Mouse (Mus musculus) spleen, embryonic (tissue): ENCODE data around the gene Abr.

Experiments used
- CTCF ChIA-PET: fragments of 350-600 bp; sonication (Branson Sonifier 250); formaldehyde crosslinking; loops from one replicate; lab custom pipeline; 2022; lab: Charles Lee

Gene Abr

GRCm38 (mm10) chr11:76385746-76386145 lies 236.4 kb downstream of the Abr start:
- CTCF ChIA-PET, result no interaction called here

GRCm38 (mm10) chr11:76385017-76385416 lies 237.1 kb downstream of the Abr start:
- CTCF ChIA-PET, result no interaction called here

- CTCF ChIA-PET, result no interaction called here
Measured at GRCm38 (mm10) chr11:76384307-76384706, 237.8 kb downstream of the Abr start.

GRCm38 (mm10) chr11:76382711-76383324 lies 239.3 kb downstream of the Abr start:
- CTCF ChIA-PET, result no interaction called here

GRCm38 (mm10) chr11:76381201-76381885 lies 240.8 kb downstream of the Abr start:
- CTCF ChIA-PET, result no interaction called here

- CTCF ChIA-PET, result no interaction called here
Measured at GRCm38 (mm10) chr11:76379921-76380544, 242.1 kb downstream of the Abr start.

GRCm38 (mm10) chr11:76376425-76376824 lies 245.7 kb downstream of the Abr start:
- CTCF ChIA-PET, result no interaction called here

GRCm38 (mm10) chr11:76374491-76375185 lies 247.5 kb downstream of the Abr start:
- CTCF ChIA-PET, result interaction anchor here (0.6 kb wide), 1 partner anchor 1556 kb away, joined by 3 read pairs; the partner anchor contains the start of gene Sez6

- CTCF ChIA-PET, result interaction anchor here (0.8 kb wide), 1 partner anchor 1191 kb away, joined by 6 read pairs; no protein-coding TSS in a partner anchor
Measured at GRCm38 (mm10) chr11:76372534-76372933, 249.6 kb downstream of the Abr start.

- CTCF ChIA-PET, result interaction anchor here (0.6 to 0.8 kb wide), 2 partner anchors 31 to 1190 kb away, joined by 5 to 6 read pairs; no protein-coding TSS in a partner anchor
Measured at GRCm38 (mm10) chr11:76372120-76372519, 250.0 kb downstream of the Abr start.

- CTCF ChIA-PET, result no interaction called here
Measured at GRCm38 (mm10) chr11:76370491-76370890, 251.6 kb downstream of the Abr start.
